Mouse (Mus musculus): ENCODE data around the gene Osgep. TPM values are rescaled to one million over a fixed set of nuclear protein-coding genes. Genes with fewer than 3 reads are reported as not detected.
"Not testable (repeated sequence)": the region's sequence is repeated elsewhere in the genome, so short reads cannot be mapped to it uniquely, and the experiment has no call there.

Osgep gene
- polyA plus RNA-seq, 1 experiment from 2014 or later, result 111 TPM

DNA sequence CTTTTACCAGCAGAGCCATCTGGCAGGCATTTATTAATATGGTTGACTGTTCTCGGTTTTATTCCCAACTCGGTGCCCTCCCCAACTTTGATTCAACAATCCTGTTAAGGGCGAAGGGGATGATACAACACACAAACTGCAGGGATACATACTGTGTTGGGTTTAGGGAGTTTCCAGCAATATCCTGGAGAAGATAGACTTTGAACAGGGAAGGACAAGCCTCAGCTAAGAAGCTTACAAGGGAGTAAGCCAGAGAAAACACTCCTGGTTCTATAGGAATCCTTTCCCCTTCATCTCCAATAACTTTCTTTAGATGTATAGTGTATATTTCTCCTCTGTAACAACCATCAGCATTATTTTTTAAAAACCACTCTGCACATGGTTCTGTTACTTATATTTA is 49.5 kb downstream of the Osgep start:
- WGBS, result 86% methylated on average over 3 of the region's 3 CpGs
- Histone ChIP-seq H3K4me3 (no peak overlapping the region), H3K27me3 (replicated peaks) (no peaks in the 10 kb centered on the region), H3K36me3 (0 out of 2 replicates have a peak, but pooled peaks cover 4% of the 10 kb centered on the region), H3K4me2 (no peak overlapping the region), H3K4me1 (replicated peaks) (no peaks in the 10 kb centered on the region), H3K9ac (no peak overlapping the region), H3K27ac (ENCODE audit: poor library complexity, severe bottlenecking) (no peak overlapping the region), H3K9me3 (replicated peaks) (no peaks in the 10 kb centered on the region)
- no peak for ATAC-seq (ENCODE audit: insufficient number of reproducible peaks, low FRiP score)

DNA sequence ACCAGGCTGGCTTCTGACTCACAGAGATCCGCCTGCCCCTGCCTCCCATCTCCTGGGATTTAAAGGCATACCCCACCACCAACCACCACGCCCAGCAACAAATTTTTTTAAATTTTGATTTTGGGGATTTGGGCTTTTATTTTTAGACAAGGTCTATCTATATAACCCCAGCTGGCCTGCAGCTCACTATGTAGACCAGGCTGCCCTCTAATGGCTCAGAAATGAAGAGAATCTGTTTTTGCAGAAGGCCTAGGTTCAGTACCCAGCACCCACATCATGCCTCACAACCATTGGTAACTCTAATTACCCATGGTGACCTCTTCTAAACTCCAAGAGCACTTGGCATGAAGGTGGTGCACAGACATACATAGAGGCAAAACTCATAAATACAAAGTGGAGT is 53.4 kb downstream of the Osgep start:
- Histone ChIP-seq H3K9me3 (replicated peaks) (no peaks in the 10 kb centered on the region), H3K4me3 (no peak overlapping the region), H3K4me1 (replicated peaks) (no peaks in the 10 kb centered on the region), H3K27ac (ENCODE audit: poor library complexity, severe bottlenecking) (no peak overlapping the region), H3K9ac (no peak overlapping the region), H3K36me3 (peaks cover 10% of the 10 kb centered on the region; the same call in 1 of the 2 replicates), H3K4me2 (no peak overlapping the region; the same call in 1 of the 2 replicates), H3K27me3 (replicated peaks) (no peaks in the 10 kb centered on the region)
- ATAC-seq (ENCODE audit: insufficient number of reproducible peaks, low FRiP score), result no peak
- 86% methylated on average over 2 of the region's 2 CpGs for WGBS

DNA sequence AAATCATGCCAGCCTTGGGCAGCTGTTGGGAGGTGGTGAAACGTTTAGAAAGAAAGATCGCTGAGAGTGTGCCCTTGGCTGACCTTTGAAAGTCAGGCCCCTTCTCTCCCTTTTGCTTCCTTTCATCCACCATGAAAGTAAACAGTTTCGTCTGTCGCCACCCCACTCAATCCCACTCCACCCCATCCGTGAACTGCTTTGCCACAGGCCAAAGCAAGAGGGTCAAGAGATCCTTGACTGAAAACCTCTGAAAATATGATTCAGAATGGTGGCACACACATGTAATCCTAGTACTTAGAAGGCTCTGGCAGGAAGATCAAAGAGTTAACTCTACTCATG is 53.9 kb downstream of the Osgep start:
- H3K27ac ChIP-seq (ENCODE audit: poor library complexity, severe bottlenecking), result peak overlapping the region; percentile 48; the same call in 1 of the 2 replicates
- WGBS, result 32% methylated on average over 5 of the region's 5 CpGs
- H3K9me3 ChIP-seq (replicated peaks), result no peaks in the 10 kb centered on the region
- H3K4me3 ChIP-seq, result peak overlapping the region; percentile 66
- no peaks in the 10 kb centered on the region for H3K27me3 ChIP-seq (replicated peaks)
- peak; percentile 6; the same call in 1 of the 2 replicates for ATAC-seq (ENCODE audit: insufficient number of reproducible peaks, low FRiP score)
- H3K4me1 ChIP-seq (replicated peaks), result no peaks in the 10 kb centered on the region
- peak overlapping the region; percentile 68 for H3K4me2 ChIP-seq
- H3K9ac ChIP-seq, result peak overlapping the region; percentile 64; the same call in 1 of the 2 replicates
- H3K36me3 ChIP-seq, result peaks cover 10% of the 10 kb centered on the region; the same call in 1 of the 2 replicates

DNA sequence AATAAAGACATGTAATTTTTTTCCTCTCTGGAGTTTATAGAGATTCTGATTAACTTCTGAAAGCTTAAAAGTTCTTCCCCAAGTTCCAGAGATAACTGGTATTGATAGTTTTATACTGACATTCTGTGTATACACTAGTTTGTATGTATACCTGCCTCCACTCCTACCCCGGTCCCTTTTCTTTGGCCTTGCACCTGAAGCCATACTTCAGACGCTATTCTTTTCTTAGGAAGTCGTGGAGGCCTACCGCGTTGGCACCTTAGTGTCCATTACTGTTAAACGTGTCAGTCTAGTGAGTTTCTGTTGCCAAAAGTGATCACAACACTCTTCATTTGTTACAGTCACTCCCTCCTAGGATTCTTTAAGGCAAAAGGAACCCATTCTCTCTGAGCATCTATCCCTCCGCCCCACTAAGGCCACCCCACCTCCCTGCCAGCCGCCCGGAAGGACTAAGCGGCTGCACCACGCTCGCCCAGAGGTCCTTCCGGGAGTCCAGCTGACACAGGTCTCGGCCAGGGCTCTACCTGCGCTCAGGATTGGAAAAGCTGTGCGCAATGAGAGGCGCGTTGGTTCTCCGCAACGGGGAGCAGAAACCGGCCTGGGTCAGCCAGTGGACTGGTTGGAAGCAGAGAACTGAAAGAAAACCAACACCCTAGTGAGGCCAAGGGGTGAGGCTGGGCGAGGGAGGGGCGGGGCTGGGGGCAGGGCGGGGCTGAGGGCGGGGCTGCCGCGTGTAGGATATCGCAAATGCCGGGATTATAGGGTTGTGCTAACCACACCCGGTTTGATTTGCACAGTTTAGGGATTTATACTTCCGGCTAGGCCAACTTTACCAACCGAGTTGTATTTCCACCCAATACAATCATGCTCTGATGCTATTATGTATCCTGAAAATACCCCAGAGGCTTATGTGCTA is 54.5 kb downstream of the Osgep start, which contains the start of gene Tep1:
Gene Tep1, minus strand, starts transcription at position 672 of the 916 bp plus-strand sequence.
- Histone ChIP-seq H3K27ac (ENCODE audit: poor library complexity, severe bottlenecking) (peak within 1 kb of the TSS; percentile 48; the same call in 1 of the 2 replicates), H3K4me2 (peak within 1 kb of the TSS; percentile 68), H3K9ac (peak within 1 kb of the TSS; percentile 64), H3K27me3 (replicated peaks) (no peaks in the 10 kb centered on the region), H3K4me1 (replicated peaks) (no peaks in the 10 kb centered on the region), H3K4me3 (peak within 1 kb of the TSS; percentile 66), H3K36me3 (peaks cover 10% of the 10 kb centered on the region; the same call in 1 of the 2 replicates), H3K9me3 (replicated peaks) (no peaks in the 10 kb centered on the region)
- ATAC-seq (ENCODE audit: insufficient number of reproducible peaks, low FRiP score), result peak; percentile 85
- 7% methylated on average over 32 of the region's 32 CpGs for WGBS

DNA sequence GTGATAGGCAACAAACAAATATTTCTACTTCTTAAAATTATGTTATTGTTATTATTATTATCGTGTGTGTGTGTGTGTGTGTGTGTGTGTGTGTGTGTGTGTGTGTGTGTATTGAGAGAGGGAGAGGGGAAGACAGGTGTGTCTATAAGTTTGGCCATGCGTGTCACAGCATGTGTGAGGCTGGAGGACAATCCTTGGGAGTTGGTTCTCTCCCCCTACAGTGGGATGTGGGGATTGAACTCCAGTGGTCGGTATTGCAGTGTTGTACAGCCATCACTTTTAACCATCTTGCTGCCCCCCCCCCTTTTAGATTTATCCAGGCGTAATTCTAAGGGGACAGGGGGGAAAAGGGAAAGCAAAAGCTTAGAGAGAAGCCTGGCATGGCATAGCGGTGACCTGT is 56.0 kb downstream of the Osgep start:
- Histone ChIP-seq H3K4me3 (no peak overlapping the region), H3K27me3 (replicated peaks) (no peaks in the 10 kb centered on the region), H3K36me3 (peaks cover 10% of the 10 kb centered on the region), H3K27ac (ENCODE audit: poor library complexity, severe bottlenecking) (no peak overlapping the region), H3K9me3 (replicated peaks) (no peaks in the 10 kb centered on the region), H3K4me2 (no peak overlapping the region), H3K4me1 (replicated peaks) (no peaks in the 10 kb centered on the region), H3K9ac (no peak overlapping the region)
- 84% methylated on average over 5 of the region's 5 CpGs for WGBS
- ATAC-seq (ENCODE audit: insufficient number of reproducible peaks, low FRiP score), result no peak

DNA sequence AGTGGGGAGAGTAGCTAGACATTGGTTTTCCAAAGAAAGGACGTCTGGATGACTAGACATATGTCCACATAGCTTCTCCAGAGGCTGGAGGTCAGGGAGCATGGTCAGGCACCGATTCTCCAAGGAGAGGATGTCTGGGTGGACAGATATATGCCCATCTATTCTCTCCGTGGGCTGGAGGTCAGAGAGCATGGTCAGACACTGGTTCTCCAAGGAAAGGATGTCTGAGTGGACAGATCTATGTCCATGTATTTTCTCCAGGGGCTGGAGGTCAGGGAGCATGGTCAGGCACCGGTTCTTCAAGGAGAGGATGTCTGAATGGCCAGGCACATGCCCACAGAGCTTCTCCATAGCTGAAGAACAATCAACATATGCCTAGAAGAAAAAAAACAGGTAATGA is 56.5 kb downstream of the Osgep start:
- Histone ChIP-seq H3K27ac (ENCODE audit: poor library complexity, severe bottlenecking) (no peak overlapping the region), H3K36me3 (peaks cover 13% of the 10 kb centered on the region), H3K4me3 (no peak overlapping the region), H3K9me3 (replicated peaks) (no peaks in the 10 kb centered on the region), H3K27me3 (replicated peaks) (no peaks in the 10 kb centered on the region), H3K4me1 (replicated peaks) (no peaks in the 10 kb centered on the region), H3K9ac (no peak overlapping the region), H3K4me2 (no peak overlapping the region)
- 66% methylated on average over 4 of the region's 4 CpGs for WGBS
- no peak for ATAC-seq (ENCODE audit: insufficient number of reproducible peaks, low FRiP score)

DNA sequence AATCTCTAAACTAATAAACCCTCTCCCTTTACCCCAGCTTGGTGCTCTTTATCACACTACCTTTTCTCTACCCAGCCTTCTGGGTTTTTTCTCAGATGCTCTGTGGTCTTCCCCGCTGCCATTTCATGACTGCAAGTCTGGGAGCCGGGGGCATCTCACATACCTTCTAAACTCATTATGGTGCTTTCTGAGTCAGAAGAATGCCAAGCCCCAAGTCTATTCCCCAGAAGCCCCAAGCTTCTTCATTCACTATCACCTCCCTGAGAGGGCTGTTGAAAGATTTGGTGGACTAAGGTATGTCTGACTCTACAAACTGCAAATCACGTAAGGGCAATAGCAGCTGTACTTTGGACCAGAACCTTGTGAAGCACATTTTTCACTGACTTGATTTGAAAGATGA is 57.7 kb downstream of the Osgep start:
- Histone ChIP-seq H3K36me3 (peaks cover 20% of the 10 kb centered on the region), H3K4me2 (no peak overlapping the region), H3K9me3 (replicated peaks) (no peaks in the 10 kb centered on the region), H3K27me3 (replicated peaks) (no peaks in the 10 kb centered on the region), H3K27ac (ENCODE audit: poor library complexity, severe bottlenecking) (no peak overlapping the region), H3K4me3 (no peak overlapping the region), H3K9ac (no peak overlapping the region), H3K4me1 (replicated peaks) (no peaks in the 10 kb centered on the region)
- WGBS, result 90% methylated on average over 3 of the region's 3 CpGs
- ATAC-seq (ENCODE audit: insufficient number of reproducible peaks, low FRiP score), result no peak

DNA sequence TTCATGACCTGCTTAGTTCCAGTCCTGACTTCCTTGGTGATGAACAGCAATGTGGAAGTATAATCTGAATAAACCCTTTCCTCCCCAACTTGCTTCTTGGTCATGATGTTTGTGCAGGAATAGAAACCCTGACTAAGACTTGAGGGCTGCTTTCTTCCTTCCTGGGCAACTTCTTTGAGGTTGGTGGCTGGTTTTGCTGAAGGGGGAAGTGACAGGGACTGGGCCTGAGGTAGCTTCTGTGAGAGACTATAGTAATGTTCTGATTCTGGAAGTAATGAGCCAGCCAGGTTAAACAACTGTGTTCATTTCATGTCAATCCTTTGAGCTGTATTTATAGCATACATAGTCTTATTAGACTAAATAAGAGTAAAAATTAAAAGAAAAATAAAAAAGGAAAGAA is 59.7 kb downstream of the Osgep start:
- H3K36me3 ChIP-seq, result peaks cover 30% of the 10 kb centered on the region
- H3K27ac ChIP-seq (ENCODE audit: poor library complexity, severe bottlenecking); ATAC-seq (ENCODE audit: insufficient number of reproducible peaks, low FRiP score); H3K4me2 ChIP-seq; H3K4me3 ChIP-seq; H3K9me3 ChIP-seq (replicated peaks); H3K27me3 ChIP-seq (replicated peaks); H3K9ac ChIP-seq; H3K4me1 ChIP-seq (replicated peaks): not testable (repeated sequence)

DNA sequence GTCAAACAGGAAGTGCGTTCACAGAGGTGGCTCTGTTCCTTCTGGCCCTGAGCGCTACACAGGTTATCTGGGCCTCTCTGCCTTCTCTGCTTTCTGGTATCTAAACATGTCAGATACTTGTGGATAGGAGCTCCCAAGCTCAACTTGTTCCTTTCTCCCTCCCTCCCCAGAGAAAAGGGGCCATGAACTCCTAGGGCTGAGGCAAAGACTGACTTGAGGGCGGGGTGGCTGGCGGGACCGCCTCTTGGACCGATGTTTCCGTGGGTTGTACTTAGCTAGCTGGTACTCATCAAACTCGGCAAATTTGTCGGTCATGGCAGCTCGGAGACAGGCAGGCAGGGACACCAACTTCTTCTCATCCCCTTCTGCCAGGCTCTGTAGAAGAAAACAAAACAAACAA is 62.1 kb downstream of the Osgep start:
- Histone ChIP-seq H3K9me3 (replicated peaks) (no peaks in the 10 kb centered on the region), H3K27ac (ENCODE audit: poor library complexity, severe bottlenecking) (no peak overlapping the region), H3K4me2 (no peak overlapping the region), H3K4me3 (no peak overlapping the region), H3K9ac (no peak overlapping the region), H3K4me1 (replicated peaks) (no peaks in the 10 kb centered on the region), H3K27me3 (replicated peaks) (no peaks in the 10 kb centered on the region), H3K36me3 (peaks cover 37% of the 10 kb centered on the region)
- WGBS, result 75% methylated on average over 10 of the region's 10 CpGs
- no peak for ATAC-seq (ENCODE audit: insufficient number of reproducible peaks, low FRiP score)
